Mouse (Mus musculus) CH12.LX (cell line): ENCODE measurements at regions not wholly inside any gene's neighbourhood (a gene's known extent, or its start where the extent isn't known, plus 50 kb on each side); places are given as distances from the start of the nearest gene placed in this dataset.

Experiments used
- DNase-seq: peaks from one replicate; pipeline ENCODE4 v3.0.0-alpha.2; 2013; ENCODE audit errors: extremely low read depth
- H3K27ac ChIP-seq: 2 replicates; pipeline ENCODE4 v1.5.1; 2012; ENCODE audit warnings: low read depth, mild to moderate bottlenecking, control low read depth, moderate library complexity; ENCODE audit not compliant: insufficient read depth
- H3K27me3 ChIP-seq: replicated peaks from 2 replicates; pipeline ENCODE3; 2012; ENCODE audit warnings: inconsistent platforms
- H3K36me3 ChIP-seq, 2 experiments: replicated peaks in 1 of 2; 2 replicates each; pipeline versions ENCODE3 to v1.6.1; 2012; ENCODE audit warnings: inconsistent platforms in 1 of 2, low read length in 1 of 2, mild to moderate bottlenecking in 1 of 2, mixed read lengths in 1 of 2, moderate library complexity in 1 of 2; ENCODE audit not compliant: control insufficient read depth in 1 of 2, insufficient read depth in 1 of 2
- H3K4me1 ChIP-seq, 2 experiments: 2 replicates each; pipeline ENCODE4 v1.6.1; 2012; ENCODE audit warnings: inconsistent platforms in 1 of 2, moderate library complexity in 1 of 2; ENCODE audit not compliant: insufficient read depth in 2 of 2, control insufficient read depth in 1 of 2
- H3K4me2 ChIP-seq: 2 replicates; pipeline ENCODE4 v1.6.1; 2012; ENCODE audit warnings: low read depth, mild to moderate bottlenecking, control low read depth; ENCODE audit not compliant: poor library complexity, insufficient read depth, severe bottlenecking
- H3K4me3 ChIP-seq, 3 experiments: fragments of 150-350 bp in 1 of 3; sonication (generic) in 1 of 3; replicated peaks in 1 of 3; 2 replicates each; pipeline versions ENCODE3 to v1.5.1; 2011 to 2012; ENCODE audit warnings: low read depth in 2 of 3, low read length in 2 of 3, mild to moderate bottlenecking in 2 of 3, moderate library complexity in 2 of 3, control low read depth in 1 of 3, improper control_type of control experiment in 1 of 3, inconsistent platforms in 1 of 3, mixed read lengths in 1 of 3; ENCODE audit not compliant: poor library complexity in 1 of 3
- H3K79me2 ChIP-seq: replicated peaks from 2 replicates; pipeline ENCODE4 v1.6.1; 2012; ENCODE audit warnings: mild to moderate bottlenecking, moderate library complexity; ENCODE audit not compliant: control insufficient read depth, poor library complexity, insufficient read depth, severe bottlenecking; ENCODE audit errors: extremely low read depth
- H3K9ac ChIP-seq: 2 replicates; pipeline ENCODE4 v1.6.1; 2012; ENCODE audit warnings: low read depth, mild to moderate bottlenecking, control low read depth, moderate library complexity; ENCODE audit not compliant: insufficient read depth
- H3K9me3 ChIP-seq: replicated peaks from 2 replicates; pipeline ENCODE3; 2012; ENCODE audit warnings: low read length, inconsistent platforms, mixed read lengths
- BHLHE40 ChIP-seq: IDR thresholded peaks from 2 replicates; pipeline ENCODE4 v1.6.1; 2011; ENCODE audit warnings: mild to moderate bottlenecking, low read depth, low read length, improper control_type of control experiment
- CHD1 ChIP-seq: IDR thresholded peaks from 2 replicates; pipeline ENCODE4 v1.6.1; 2012; ENCODE audit warnings: low read depth, low read length, improper control_type of control experiment, inconsistent platforms
- CHD2 ChIP-seq: IDR thresholded peaks from 2 replicates; pipeline ENCODE4 v1.6.1; 2011; ENCODE audit warnings: low read length, improper control_type of control experiment
- CTCF ChIP-seq, 2 experiments: IDR thresholded peaks in 1 of 2; conservative IDR thresholded peaks in 1 of 2; 2 replicates each; pipeline ENCODE4 v1.5.1; 2011 to 2012; ENCODE audit warnings: low read depth in 2 of 2, low read length in 2 of 2, improper control_type of control experiment in 1 of 2, inconsistent platforms in 1 of 2, mild to moderate bottlenecking in 1 of 2, moderate library complexity in 1 of 2
- E2F4 ChIP-seq: IDR thresholded peaks from 2 replicates; pipeline ENCODE4 v1.6.1; 2011; ENCODE audit warnings: low read depth, low read length, improper control_type of control experiment; ENCODE audit not compliant: insufficient replicate concordance
- ELF1 ChIP-seq: IDR thresholded peaks from 2 replicates; pipeline ENCODE4 v1.6.1; 2014; ENCODE audit warnings: low read depth, mild to moderate bottlenecking, inconsistent platforms, low read length, improper control_type of control experiment
- EP300 ChIP-seq: IDR thresholded peaks from 2 replicates; pipeline ENCODE4 v1.6.1; 2011; ENCODE audit warnings: low read length, improper control_type of control experiment
- ETS1 ChIP-seq: conservative IDR thresholded peaks from 2 replicates; pipeline ENCODE4 v1.6.1; 2012; ENCODE audit warnings: low read depth, mild to moderate bottlenecking, inconsistent platforms, low read length, improper control_type of control experiment, moderate library complexity
- GABPA ChIP-seq: IDR thresholded peaks from 2 replicates; pipeline ENCODE4 v1.6.1; 2012; ENCODE audit warnings: low read depth, low read length, improper control_type of control experiment, inconsistent platforms; ENCODE audit not compliant: insufficient replicate concordance
- HCFC1 ChIP-seq: IDR thresholded peaks from 2 replicates; pipeline ENCODE4 v1.6.1; 2012; ENCODE audit warnings: low read depth, mild to moderate bottlenecking, inconsistent platforms, low read length, improper control_type of control experiment
- JUN ChIP-seq: IDR thresholded peaks from 2 replicates; pipeline ENCODE4 v1.6.1; 2011; ENCODE audit warnings: low read depth, mild to moderate bottlenecking, low read length, improper control_type of control experiment, moderate library complexity; ENCODE audit not compliant: insufficient read depth
- JUND ChIP-seq: conservative IDR thresholded peaks from 2 replicates; pipeline ENCODE4 v1.6.1; 2011; ENCODE audit warnings: low read depth, low read length, improper control_type of control experiment
- KAT2A ChIP-seq: IDR thresholded peaks from 2 replicates; pipeline ENCODE4 v1.6.1; 2012; ENCODE audit warnings: low read length, improper control_type of control experiment, inconsistent platforms; ENCODE audit not compliant: insufficient replicate concordance
- MAFK ChIP-seq: IDR thresholded peaks from 2 replicates; pipeline ENCODE4 v1.6.1; 2011; ENCODE audit warnings: low read length, improper control_type of control experiment; ENCODE audit not compliant: insufficient replicate concordance
- MAX ChIP-seq: IDR thresholded peaks from 2 replicates; pipeline ENCODE4 v1.6.1; 2011; ENCODE audit warnings: low read length, improper control_type of control experiment
- MAZ ChIP-seq: IDR thresholded peaks from 2 replicates; pipeline ENCODE4 v1.6.1; 2012; ENCODE audit warnings: low read depth, mild to moderate bottlenecking, inconsistent platforms, low read length, improper control_type of control experiment, moderate library complexity
- MEF2A ChIP-seq: IDR thresholded peaks from 2 replicates; pipeline ENCODE4 v1.6.1; 2014; ENCODE audit warnings: low read depth, mild to moderate bottlenecking, inconsistent platforms, low read length, improper control_type of control experiment, borderline replicate concordance
- MXI1 ChIP-seq: IDR thresholded peaks from 2 replicates; pipeline ENCODE4 v1.6.1; 2011; ENCODE audit warnings: mild to moderate bottlenecking, low read depth, low read length, improper control_type of control experiment
- MYC ChIP-seq: IDR thresholded peaks from 2 replicates; pipeline ENCODE4 v1.6.1; 2011; ENCODE audit warnings: low read depth, mild to moderate bottlenecking, improper control_type of control experiment, low read length
- NELFE ChIP-seq: IDR thresholded peaks from 2 replicates; pipeline ENCODE4 v1.6.1; 2011; ENCODE audit warnings: low read depth, low read length, improper control_type of control experiment
- NRF1 ChIP-seq: IDR thresholded peaks from 2 replicates; pipeline ENCODE4 v1.6.1; 2014; ENCODE audit warnings: low read depth, mild to moderate bottlenecking, inconsistent platforms, low read length, improper control_type of control experiment, moderate library complexity
- POLR2A ChIP-seq: IDR thresholded peaks from 2 replicates; pipeline ENCODE4 v1.6.1; 2011; ENCODE audit warnings: low read depth, mild to moderate bottlenecking, improper control_type of control experiment, low read length
- POLR2AphosphoS2 ChIP-seq: IDR thresholded peaks from 2 replicates; pipeline ENCODE4 v1.6.1; 2011; ENCODE audit warnings: low read depth, low read length, improper control_type of control experiment
- RAD21 ChIP-seq: IDR thresholded peaks from 2 replicates; pipeline ENCODE4 v1.6.1; 2011; ENCODE audit warnings: low read depth, mild to moderate bottlenecking, low read length, improper control_type of control experiment, moderate library complexity
- RCOR1 ChIP-seq: conservative IDR thresholded peaks from 2 replicates; pipeline ENCODE4 v1.6.1; 2012; ENCODE audit warnings: low read depth, mild to moderate bottlenecking, inconsistent platforms, low read length, improper control_type of control experiment
- SIN3A ChIP-seq: IDR thresholded peaks from 2 replicates; pipeline ENCODE4 v1.6.1; 2012; ENCODE audit warnings: low read length, improper control_type of control experiment, inconsistent platforms
- SMC3 ChIP-seq: IDR thresholded peaks from 2 replicates; pipeline ENCODE4 v1.6.1; 2011; ENCODE audit warnings: low read depth, low read length, improper control_type of control experiment
- TBP ChIP-seq: conservative IDR thresholded peaks from 2 replicates; pipeline ENCODE4 v1.6.1; 2011; ENCODE audit warnings: low read depth, low read length, improper control_type of control experiment
- TCF12 ChIP-seq: IDR thresholded peaks from 2 replicates; pipeline ENCODE4 v1.6.1; 2014; ENCODE audit warnings: low read depth, mild to moderate bottlenecking, inconsistent platforms, low read length, improper control_type of control experiment
- UBTF ChIP-seq: IDR thresholded peaks from 2 replicates; pipeline ENCODE4 v1.6.1; 2012; ENCODE audit warnings: low read depth, mild to moderate bottlenecking, inconsistent platforms, low read length, improper control_type of control experiment, moderate library complexity
- USF1 ChIP-seq: IDR thresholded peaks from 2 replicates; pipeline ENCODE4 v1.6.1; 2014; ENCODE audit warnings: low read depth, mild to moderate bottlenecking, inconsistent platforms, low read length, improper control_type of control experiment
- USF2 ChIP-seq: conservative IDR thresholded peaks from 2 replicates; pipeline ENCODE4 v1.6.1; 2011; ENCODE audit warnings: low read depth, low read length, improper control_type of control experiment
- ZC3H11A ChIP-seq: IDR thresholded peaks from 2 replicates; pipeline ENCODE4 v1.6.1; 2012; ENCODE audit warnings: low read depth, mild to moderate bottlenecking, inconsistent platforms, low read length, improper control_type of control experiment
- ZMIZ1 ChIP-seq: IDR thresholded peaks from 2 replicates; pipeline ENCODE4 v1.6.1; 2012; ENCODE audit warnings: low read depth, mild to moderate bottlenecking, inconsistent platforms, low read length, improper control_type of control experiment
- ZNF384 ChIP-seq: IDR thresholded peaks from 2 replicates; pipeline ENCODE4 v1.6.1; 2012; ENCODE audit warnings: low read depth, low read length, improper control_type of control experiment, inconsistent platforms
- dilution Hi-C: fragments of 300-500 bp; cut with MboI; formaldehyde crosslinking; loops from 2 replicates; pipeline ENCODE4 v1.14.3; 2020; ENCODE audit warnings: low sequenced_read_pairs; ENCODE audit not compliant: extremely low pct_unique_long_range_greater_than_20kb, extremely low pct_ligation_motif_present
- in situ Hi-C: fragments of 300-500 bp; cut with MboI; formaldehyde crosslinking; loops from 3 replicates; pipeline ENCODE4 v1.14.3; 2019; ENCODE audit warnings: low sequenced_read_pairs, low pct_ligation_motif_present, low pct_unique_long_range_greater_than_20kb, mixed read lengths

GRCm38 (mm10) chr13:92962625-92963024 lies 118.1 kb downstream of the Mtx3 start (continued):
- peak; percentile 60; the same call in 1 of the 2 replicates for TF ChIP-seq JUND
- TF ChIP-seq ETS1, result peak; percentile 56
- no peak for TF ChIP-seq MAFK
- no peak for TF ChIP-seq RCOR1
- no peak for TF ChIP-seq CHD1
- TF ChIP-seq CTCF (conservative IDR thresholded peaks at IDR 0.05 in 1 of 2, IDR thresholded peaks at IDR 0.05 in 1 of 2; ENCODE audit: low read depth in 2 of 2, low read length in 2 of 2), result no peak
- TF ChIP-seq MYC, result 0 out of 2 replicates have a peak, but pooled peaks have one; percentile 52
- no peak for TF ChIP-seq KAT2A
- TF ChIP-seq MAX, result peak; percentile 84; the same call in 1 of the 2 replicates
- TF ChIP-seq GABPA, result no peak
- TF ChIP-seq, all 38 proteins: peak for 10

GRCm38 (mm10) chr13:92963351-92963895 lies 118.9 kb downstream of the Mtx3 start:
- Histone ChIP-seq H3K4me3 (no peak overlapping the region), H3K36me3 (no peaks in the 10 kb centered on the region), H3K9me3 (no peaks in the 10 kb centered on the region), H3K27ac (no peak overlapping the region), H3K27me3 (no peaks in the 10 kb centered on the region), H3K4me1 (peaks cover 12 to 36% of the 10 kb centered on the region in 2 experiments), H3K4me2 (no peak overlapping the region), H3K9ac (no peak overlapping the region), H3K79me2 (no peaks in the 10 kb centered on the region)
- peak; percentile 56 for DNase-seq
- in situ Hi-C loops (loop anchor here (10.0 kb wide), 1 partner anchor 209 kb away; no protein-coding TSS in a partner anchor), dilution Hi-C loops (no loop called here)
- peak; percentile 50; the same call in 1 of the 2 replicates for TF ChIP-seq MAX
- TF ChIP-seq SMC3, result no peak
- no peak for TF ChIP-seq ZMIZ1
- TF ChIP-seq MYC, result 0 out of 2 replicates have a peak, but pooled peaks have one; percentile 14
- TF ChIP-seq NRF1, result no peak
- TF ChIP-seq CHD2, result 0 out of 2 replicates have a peak, but pooled peaks have one; percentile 44
- peak; percentile 77 for TF ChIP-seq EP300
- no peak for TF ChIP-seq E2F4
- TF ChIP-seq HCFC1, result no peak
- TF ChIP-seq MEF2A, result no peak
- TF ChIP-seq ELF1, result no peak
- TF ChIP-seq POLR2AphosphoS2, result no peak
- TF ChIP-seq MAFK, result peak; percentile 73; the same call in 1 of the 2 replicates
- TF ChIP-seq NELFE, result no peak
- TF ChIP-seq USF1, result no peak
- no peak for TF ChIP-seq MXI1
- TF ChIP-seq ZNF384, result no peak
- TF ChIP-seq SIN3A, result 0 out of 2 replicates have a peak, but pooled peaks have one; percentile 32
- no peak for TF ChIP-seq USF2
- TF ChIP-seq MAZ, result no peak
- peak; percentile 61; the same call in 1 of the 2 replicates for TF ChIP-seq TCF12
- TF ChIP-seq GABPA, result no peak
- TF ChIP-seq JUN, result no peak
- no peak for TF ChIP-seq KAT2A
- no peak for TF ChIP-seq CHD1
- no peak for TF ChIP-seq TBP
- TF ChIP-seq ZC3H11A, result no peak
- no peak for TF ChIP-seq RAD21
- peak; percentile 54 for TF ChIP-seq ETS1
- TF ChIP-seq POLR2A, result no peak
- peak; percentile 65 for TF ChIP-seq JUND
- TF ChIP-seq BHLHE40, result peak; percentile 83
- no peak for TF ChIP-seq CTCF (conservative IDR thresholded peaks at IDR 0.05 in 1 of 2, IDR thresholded peaks at IDR 0.05 in 1 of 2; ENCODE audit: low read depth in 2 of 2, low read length in 2 of 2)
- peak; percentile 69; the same call in 1 of the 2 replicates for TF ChIP-seq RCOR1
- TF ChIP-seq UBTF, result no peak
